Mouse (Mus musculus) urinary bladder, postnatal 10 days (tissue): ENCODE measurements around the gene Srrm1.

Experiments
- DNase-seq: peaks from one replicate; pipeline ENCODE4 v3.0.0; 2022; ENCODE audit warnings: low spot score

Srrm1 gene

GRCm38 (mm10) chr4:135271881-135272616, 81.1 kb downstream of the Srrm1 start:
- no peak for DNase-seq

- no peak for DNase-seq
Observed at GRCm38 (mm10) chr4:135271419-135271828, 81.7 kb downstream of the Srrm1 start.
